Mouse (Mus musculus): ENCODE measurements around the gene Ttn.

- TF ChIP-seq POLR2A (IDR thresholded peaks at IDR 0.05; ENCODE audit: control insufficient read depth in 1 of 2, insufficient read depth in 1 of 2, low read depth in 1 of 2, low read length in 2 of 2, poor library complexity in 1 of 2) = no peak
- no peak for TF ChIP-seq CTCF (IDR thresholded peaks at IDR 0.05 in 2 of 3, conservative IDR thresholded peaks at IDR 0.05 in 1 of 3; ENCODE audit: control insufficient read depth in 1 of 3, insufficient read depth in 1 of 3, low read depth in 2 of 3, low read length in 3 of 3, poor library complexity in 1 of 3, severe bottlenecking in 1 of 3)
- no peak for TF ChIP-seq RAD21 (IDR thresholded peaks at IDR 0.05; ENCODE audit: low read depth, low read length)
- TF ChIP-seq HCFC1 (IDR thresholded peaks at IDR 0.05; ENCODE audit: low read depth, low read length) = no peak
- no peak for TF ChIP-seq GATA1 (IDR thresholded peaks at IDR 0.05; ENCODE audit: low read depth, low read length)
- TF ChIP-seq ZC3H11A (IDR thresholded peaks at IDR 0.05; ENCODE audit: low read depth, low read length) = no peak
- no peak for TF ChIP-seq EP300 (IDR thresholded peaks at IDR 0.05; ENCODE audit: low read depth in 1 of 2, low read length in 2 of 2)
- TF ChIP-seq MAZ (IDR thresholded peaks at IDR 0.05; ENCODE audit: low read depth, low read length) = no peak
- no peak for TF ChIP-seq CHD2 (IDR thresholded peaks at IDR 0.05; ENCODE audit: low read length)
- TF ChIP-seq GABPA (IDR thresholded peaks at IDR 0.05; ENCODE audit: low read depth, low read length) = no peak
- no peak for TF ChIP-seq E2F4 (IDR thresholded peaks at IDR 0.05; ENCODE audit: borderline replicate concordance, low read depth, low read length)
Observed at GRCm38 (mm10) chr2:76807284-76807683, 175.1 kb downstream of the Ttn start.

All from MEL (cell line).